20 mouse cellular contexts compared by ENCODE assay signal in the genomic region with DNA sequence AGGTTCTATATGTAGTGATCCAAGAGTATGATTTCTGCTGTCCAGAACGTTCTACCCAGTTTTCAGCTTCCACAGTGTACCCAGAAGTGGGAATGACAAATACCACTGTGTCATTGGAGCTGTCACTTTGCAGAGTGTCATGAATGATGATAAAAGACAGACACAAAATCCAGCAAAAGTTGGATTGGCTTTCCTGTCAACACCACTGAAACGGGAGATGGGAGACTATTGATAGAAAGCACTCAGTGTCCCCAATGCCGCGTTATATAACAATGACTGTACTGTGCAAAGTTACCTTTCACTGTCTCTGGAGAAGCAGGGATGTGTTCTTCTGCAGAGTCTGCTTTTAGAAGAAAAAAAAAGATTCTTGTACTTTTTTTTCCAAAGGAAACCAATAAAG. TPM values are rescaled to one million over a fixed set of nuclear protein-coding genes. Genes with fewer than 3 reads are reported as not detected.
DNase-seq lines count a peak whose midpoint lies in the region; TF ChIP-seq lines count a peak whose summit lies in the region.
"Had no signal": no experiment of that assay in that cellular context is flagged by ENCODE, and none has a peak within 500 bp of the region (broad histone marks: within the 10 kb centered on the region; RNA-seq: fewer than 3 reads in every experiment).

No protein-coding gene starts in this region.

- TF ChIP-seq CTCF in gastrocnemius, adult 2 months (IDR thresholded peaks at IDR 0.05), result no peak

- no peak overlapping the region for H3K4me3 ChIP-seq in gastrocnemius, adult 2 months
- H3K4me3 ChIP-seq: embryonic facial prominence, embryonic 12.5 days; forebrain, embryonic 15.5 days; heart, embryonic 13.5 days; hindbrain, embryonic 10.5 days; intestine, embryonic 15.5 days; kidney, embryonic 15.5 days had no signal

- peak overlapping the region; percentile 61 for H3K27ac ChIP-seq in gastrocnemius, adult 2 months
- H3K27ac ChIP-seq: embryonic facial prominence, embryonic 12.5 days; forebrain, embryonic 15.5 days; heart, embryonic 13.5 days; hindbrain, embryonic 10.5 days; hindbrain, embryonic 14.5 days; intestine, embryonic 15.5 days; kidney, embryonic 15.5 days had no signal

- intact Hi-C loops in gastrocnemius, adult 2 months (cut with DNase I), result loop anchor here (2.0 kb wide), 1 partner anchor 42 kb away; no protein-coding TSS in a partner anchor

- no peak for DNase-seq in gastrocnemius, adult 2 months
- no peak for DNase-seq in gastrocnemius, adult 8-10 months (ENCODE audit: low spot score in 2 of 2)
- peak; percentile 40 for DNase-seq in heart, adult 8-10 months (ENCODE audit: low spot score)
- no peak for DNase-seq in heart, postnatal 4 days
- peak; percentile 33 for DNase-seq in brain, adult 2 months (ENCODE audit: low read depth, low spot score)
- DNase-seq in skeletal muscle tissue, adult 2 months (ENCODE audit: low read depth, low spot score), result peak; percentile 54
- DNase-seq: adrenal gland, adult 2 months; adrenal gland, postnatal 25 days; cerebellum, adult 11 months; cerebellum, adult 9-10 months; cerebellum, postnatal 25 days; gastrocnemius, postnatal 36 days; kidney, adult 2 months had no signal

RNA-seq across cellular contexts. Expression of a gene that starts 44.1 kb away (rescaled TPM):
- total RNA-seq in gastrocnemius, adult 2 months (2021), result 10 to 100 TPM; 23.9 to 26.1 TPM
- total RNA-seq in gastrocnemius, adult 8-10 months (2022), result 10 to 100 TPM; 31.5 to 56.6 (median 35.3) TPM
- total RNA-seq in heart, adult 8-10 months (2022), result 100 to 1,000 TPM; 177 to 272 (median 193) TPM
- total RNA-seq in heart, postnatal 4 days (2021), result 10 to 100 TPM; 23.6 to 26.4 TPM

Comparison
In these comparisons a context has a peak if more than half of its experiments do, and no peak if none do; other contexts are left out.
1. DNase-seq: peak in heart, adult 8-10 months (single experiment), brain, adult 2 months (single experiment) and skeletal muscle tissue, adult 2 months (single experiment); none in gastrocnemius, adult 2 months (single experiment), gastrocnemius, adult 8-10 months (0 of 2) and heart, postnatal 4 days (single experiment).